Mouse (Mus musculus) NIH3T3 (cell line): ENCODE results near the gene Wdr41.
A peak's percentile ranks its signal among the peaks of the same experiment; 100 is the strongest.

Experiments used
- DNase-seq: peaks from one replicate; pipeline ENCODE4 v3.0.0-alpha.2; 2012; ENCODE audit warnings: low read depth

Wdr41 gene

DNA sequence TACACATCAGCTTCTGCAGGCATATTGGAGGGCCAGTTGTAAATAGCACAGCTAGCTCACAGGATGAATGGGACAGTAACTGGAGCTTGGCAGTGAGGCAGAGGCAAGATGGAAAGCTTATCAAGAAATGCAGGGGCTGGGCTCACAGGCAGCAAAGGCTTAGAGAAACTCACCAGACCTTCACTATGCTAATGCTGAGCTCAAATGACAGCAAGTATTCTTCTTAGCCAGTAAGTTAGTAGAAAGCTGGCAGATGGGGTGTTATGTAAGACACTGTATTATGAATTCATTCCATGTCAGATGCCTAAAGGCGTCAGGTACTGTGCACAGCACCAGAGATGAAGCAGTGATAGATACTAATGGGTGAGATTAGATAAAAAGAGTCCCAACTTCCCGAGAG is 58.6 kb downstream of the Wdr41 start:
- no peak for DNase-seq

DNA sequence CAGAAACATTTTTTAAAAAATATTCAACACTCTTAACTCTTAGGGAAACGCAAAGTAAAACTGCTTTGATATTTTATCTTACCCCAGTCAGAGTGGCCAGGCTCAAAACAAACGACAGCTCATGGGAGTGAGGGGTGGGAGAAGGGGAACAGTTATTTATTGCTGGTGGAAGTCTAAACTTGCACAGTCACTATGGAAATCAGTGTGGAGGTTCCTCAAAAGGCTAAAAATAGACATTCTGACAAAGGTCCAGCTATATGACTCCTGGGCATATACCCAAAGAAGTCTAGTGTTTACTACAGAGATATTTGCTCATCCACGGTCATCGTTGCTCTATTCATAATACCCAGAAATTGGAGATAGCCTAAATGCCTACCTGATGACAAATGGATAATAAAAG is 62.1 kb downstream of the Wdr41 start:
- DNase-seq: peak; percentile 75

DNA sequence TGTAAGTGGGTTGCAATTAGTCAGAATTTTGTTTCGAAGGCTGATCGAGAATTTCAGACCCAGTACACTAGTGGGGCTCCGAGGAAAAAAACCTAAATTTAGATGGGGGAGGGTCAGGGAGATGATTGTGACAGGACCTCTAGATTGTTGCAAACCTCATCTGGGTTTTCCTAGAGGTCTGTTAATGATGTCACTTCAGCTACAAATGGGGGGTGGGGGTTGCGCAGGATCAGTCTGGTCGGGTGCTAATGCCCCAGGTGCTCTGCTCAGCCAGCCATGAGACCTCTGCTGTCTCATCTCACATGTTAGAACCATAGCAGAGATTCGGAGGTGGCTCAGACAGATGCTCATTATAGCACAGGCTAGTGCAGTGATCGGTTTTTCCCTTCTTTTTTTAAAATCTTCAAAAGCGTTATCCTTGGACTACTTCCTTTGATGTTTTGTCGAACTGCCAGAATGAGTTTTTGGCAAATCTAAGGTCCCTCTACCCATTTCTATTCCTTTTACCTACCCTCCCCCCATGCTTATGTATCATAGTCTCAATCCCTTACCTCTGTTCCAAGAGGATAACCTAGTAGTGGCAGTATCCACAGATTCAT is 64.1 kb downstream of the Wdr41 start:
- no peak for DNase-seq

DNA sequence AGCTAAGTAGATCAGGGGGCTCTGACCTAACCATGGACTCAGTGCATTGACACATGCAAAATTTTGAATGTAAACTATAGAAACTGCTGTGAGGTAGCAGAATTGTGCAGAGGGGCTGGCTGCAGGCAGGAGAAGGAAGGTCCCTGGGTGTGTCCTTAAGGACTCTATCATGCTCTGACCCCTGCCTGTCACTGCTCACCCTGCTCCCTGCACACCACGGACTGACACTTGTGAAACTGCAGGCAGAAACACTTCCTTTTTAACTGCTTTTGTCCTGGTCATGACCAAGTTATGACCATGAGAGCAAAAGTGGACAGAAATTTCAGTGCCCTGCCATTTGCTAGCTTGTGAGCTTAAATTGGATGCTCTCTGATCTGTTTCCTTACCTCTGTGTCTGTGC is 68.0 kb downstream of the Wdr41 start:
- no peak for DNase-seq

DNA sequence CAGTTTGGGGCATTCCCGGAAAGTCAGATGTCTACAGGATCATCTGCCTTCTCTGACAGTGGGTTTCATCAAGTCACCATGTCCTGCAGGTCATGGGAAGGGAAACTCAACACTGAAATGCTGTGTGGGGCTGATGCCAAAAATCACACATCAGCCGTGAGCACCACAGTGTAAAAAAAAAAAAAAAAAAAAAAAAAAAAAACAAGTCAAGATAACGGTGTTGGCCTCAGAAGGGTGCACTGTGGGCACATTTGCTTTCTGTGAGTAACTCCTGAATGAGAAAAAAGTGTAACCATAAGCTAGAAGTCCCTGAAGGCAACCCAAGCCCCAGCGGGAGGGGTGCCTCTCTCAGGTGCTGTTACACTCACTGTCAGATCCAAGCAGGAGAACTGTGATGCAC is 74.3 kb downstream of the Wdr41 start:
- no peak for DNase-seq

DNA sequence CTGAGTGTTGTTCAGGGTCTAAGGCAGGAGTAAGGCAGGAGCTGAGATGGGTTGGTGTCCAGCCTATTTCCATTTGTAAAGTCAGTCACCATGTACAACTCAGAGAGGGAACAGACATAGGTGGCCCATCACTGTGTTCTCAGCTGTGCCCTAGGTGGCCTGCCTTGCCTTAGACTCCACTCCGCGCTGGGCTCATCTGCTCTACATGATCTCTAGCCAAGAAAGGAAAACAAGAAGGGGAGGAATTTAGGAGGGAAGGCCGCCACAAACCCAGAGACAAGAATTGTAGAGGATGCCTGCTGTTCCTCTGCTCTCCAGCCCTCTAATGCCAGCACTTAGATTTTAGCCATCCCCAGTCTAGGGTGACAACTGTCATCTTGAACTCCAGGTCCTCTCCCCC is 76.3 kb downstream of the Wdr41 start:
- no peak for DNase-seq

DNA sequence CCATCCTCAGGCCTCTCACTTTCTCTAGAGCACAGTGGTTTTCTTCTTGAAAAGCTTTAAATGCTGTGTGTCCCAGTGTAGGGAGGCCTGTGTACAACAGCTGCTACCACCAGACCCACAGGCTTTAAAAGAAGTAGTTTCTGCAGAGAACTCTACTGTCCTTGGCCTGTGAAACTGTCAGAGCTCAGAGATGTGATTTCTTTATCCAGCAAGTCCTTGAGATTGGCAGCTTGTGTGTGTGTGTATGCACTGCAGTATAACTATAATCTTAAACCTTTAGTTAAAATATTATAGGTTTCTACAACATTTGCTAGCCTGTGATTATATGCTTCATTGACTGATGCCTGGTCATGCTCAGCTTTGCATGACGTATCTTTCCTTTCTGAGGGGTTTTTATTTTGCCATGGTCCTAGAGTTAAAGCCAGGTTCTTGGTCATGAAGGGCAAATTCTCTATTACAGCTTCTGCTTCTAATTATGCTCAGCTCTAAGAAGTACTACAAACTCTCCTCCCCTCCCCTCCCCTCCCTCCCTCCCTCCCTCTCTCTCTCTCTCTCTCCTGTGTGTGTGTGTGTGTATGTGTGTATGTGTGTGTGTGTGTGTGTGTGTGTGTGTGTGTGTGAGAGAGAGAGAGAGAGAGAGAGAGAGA is 79.7 kb downstream of the Wdr41 start:
- DNase-seq: no peak

DNA sequence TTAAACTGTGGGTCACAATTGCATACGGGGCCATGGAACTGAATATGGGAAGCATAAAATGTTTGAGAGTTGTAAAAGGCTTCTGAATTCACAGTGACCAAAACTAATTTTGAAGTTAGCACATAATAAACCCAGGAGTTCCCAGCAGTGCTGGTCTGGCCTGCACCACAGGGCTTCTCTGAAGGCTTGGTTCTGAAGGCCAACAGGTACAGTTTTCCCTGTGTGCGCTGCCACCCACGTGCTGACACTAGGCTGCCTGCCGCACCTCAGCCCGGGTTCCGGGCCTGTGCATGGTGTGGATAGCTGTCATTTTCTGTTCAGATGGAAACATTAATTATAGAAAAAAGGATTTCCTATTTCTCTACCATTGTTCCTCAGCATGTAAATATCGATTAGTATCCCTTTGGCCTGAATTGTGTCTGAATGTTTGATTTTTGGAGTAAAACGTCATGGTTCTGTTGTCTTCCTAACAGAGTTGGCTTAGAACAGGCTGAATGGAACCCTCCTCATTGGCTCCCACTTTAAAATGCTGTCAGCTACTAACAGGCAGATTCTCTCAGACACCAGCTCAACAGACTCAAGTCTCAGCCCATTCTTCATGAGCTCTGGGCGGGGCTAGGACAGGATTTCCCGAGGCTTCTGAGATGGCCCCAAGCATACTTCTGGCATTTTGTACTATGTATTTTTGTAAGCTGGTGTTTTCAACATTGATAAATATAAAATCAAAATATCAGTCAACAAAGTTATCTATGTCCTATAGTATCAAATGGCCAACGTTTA is 80.5 kb downstream of the Wdr41 start:
- no peak for DNase-seq

DNA sequence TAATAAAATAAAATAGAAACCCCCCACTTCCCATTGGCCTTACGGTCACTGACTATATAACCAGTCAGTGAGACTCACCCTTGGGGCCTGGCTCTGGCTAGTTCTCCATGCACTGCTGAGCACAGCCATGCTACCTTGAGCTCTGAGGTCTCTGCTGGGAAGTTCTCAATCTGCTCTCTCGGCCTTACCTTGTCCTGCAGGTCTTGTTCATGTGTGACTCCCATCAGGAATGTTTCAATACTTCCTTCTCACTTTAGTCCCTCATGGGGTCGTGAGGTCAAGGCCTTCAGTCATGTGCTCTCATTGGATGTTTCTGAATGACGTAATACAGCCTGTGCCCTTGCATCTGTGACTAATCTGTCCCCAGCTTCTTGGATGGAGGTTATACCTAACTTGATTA is 82.7 kb downstream of the Wdr41 start:
- no peak for DNase-seq

DNA sequence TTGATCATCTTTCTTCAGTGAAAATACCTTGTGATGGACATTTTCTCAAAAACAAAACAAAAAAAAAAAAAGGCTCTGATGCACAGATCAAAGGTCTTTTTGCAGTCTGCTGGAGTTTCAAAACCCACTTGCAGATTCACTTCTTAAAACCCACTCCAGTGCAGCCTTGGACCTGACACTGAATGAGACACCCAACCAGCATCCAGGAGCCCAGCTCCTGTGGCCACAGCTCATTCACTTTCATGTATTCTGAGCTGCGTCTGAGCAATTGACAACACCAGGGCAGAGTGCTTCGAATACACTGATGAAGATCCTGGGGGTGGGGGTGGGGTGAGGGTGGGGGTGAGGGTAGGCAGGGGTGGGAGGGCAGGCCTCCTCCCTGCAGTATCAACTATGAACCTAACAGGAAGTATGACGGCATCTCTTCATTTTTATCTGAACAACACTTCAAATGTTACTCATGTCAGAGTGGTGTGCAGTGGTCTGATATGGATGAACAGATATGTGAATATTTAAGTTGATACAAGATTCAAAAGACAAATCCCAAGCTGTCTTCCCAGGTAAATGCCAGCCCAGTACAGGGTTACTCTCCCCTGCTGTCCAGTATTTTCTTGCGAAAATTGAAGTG is 87.4 kb downstream of the Wdr41 start:
- DNase-seq: no peak

DNA sequence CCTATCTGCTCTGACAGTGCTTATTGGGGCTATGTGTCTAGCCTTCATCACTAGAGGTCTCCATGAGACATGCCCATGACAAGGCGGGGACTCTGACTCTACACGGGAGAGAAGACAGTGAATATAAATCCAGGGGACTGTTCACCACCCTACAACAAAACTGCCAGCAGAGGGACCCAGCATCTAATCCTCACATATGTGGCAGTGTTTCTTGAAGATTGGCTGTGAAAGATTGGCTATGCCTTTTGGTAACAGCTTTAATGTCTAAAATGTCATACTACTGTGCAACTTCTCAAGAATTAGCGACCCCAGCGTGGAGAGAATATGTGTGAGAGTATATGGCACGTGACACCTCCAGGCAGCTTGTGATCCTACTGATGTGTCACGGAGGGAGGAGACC is 91.7 kb downstream of the Wdr41 start:
- peak; percentile 65 for DNase-seq

DNA sequence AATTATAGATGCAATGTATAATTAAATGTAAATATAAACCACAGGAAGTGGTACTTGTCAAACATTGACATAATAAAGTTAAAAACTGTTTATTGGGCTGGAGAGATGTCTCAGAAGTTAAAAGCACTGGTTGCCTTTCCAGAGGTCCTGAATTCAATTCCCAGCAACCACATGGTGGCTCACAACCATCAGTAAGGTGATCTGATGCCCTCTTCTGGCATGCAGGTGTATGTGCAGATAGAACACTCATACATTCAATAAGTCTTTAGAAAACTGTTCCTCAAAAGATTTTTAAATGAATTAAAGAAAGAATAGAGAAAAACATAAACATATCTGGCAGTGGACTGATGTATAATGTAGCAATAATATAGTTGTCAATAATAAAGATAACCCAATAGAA is 94.1 kb downstream of the Wdr41 start:
- DNase-seq: no peak
